Mouse (Mus musculus): ENCODE measurements around the gene Cdh1.

GRCm38 (mm10) chr8:106570386-106570785, 32.8 kb upstream of the Cdh1 start:
- no peak for TF ChIP-seq POLR2A (IDR thresholded peaks at IDR 0.05; ENCODE audit: insufficient read depth, low read depth, low read length)
- TF ChIP-seq CTCF (IDR thresholded peaks at IDR 0.05): no peak
